Mouse (Mus musculus) cerebellum, adult 2 months (tissue): Measurements from ENCODE around the gene Cfd. TPM values are rescaled to one million over a fixed set of nuclear protein-coding genes. Genes with fewer than 3 reads are reported as not detected.

Experiments
- DNase-seq, 2 experiments: peaks; one replicate each; pipeline ENCODE4 v3.0.0; 2021
- H3K27ac ChIP-seq: fragments of 200-500 bp; 2 replicates; pipeline ENCODE4 v1.5.1; 2012; ENCODE audit warnings: low read length, control low read depth, inconsistent platforms; ENCODE audit not compliant: insufficient read depth
- H3K27me3 ChIP-seq: fragments of 200-500 bp; 2 replicates; pipeline ENCODE4 v1.6.1; 2012; ENCODE audit warnings: inconsistent platforms, mild to moderate bottlenecking, low read length, moderate library complexity; ENCODE audit not compliant: control insufficient read depth, insufficient read depth
- H3K4me1 ChIP-seq: fragments of 200-500 bp; 2 replicates; pipeline ENCODE4 v1.6.1; 2011; ENCODE audit warnings: low read length; ENCODE audit not compliant: control insufficient read depth, insufficient read depth
- H3K4me3 ChIP-seq: fragments of 200-500 bp; replicated peaks from 2 replicates; pipeline ENCODE3; 2011; ENCODE audit warnings: mild to moderate bottlenecking, low read depth, low read length, control low read depth; ENCODE audit not compliant: insufficient read depth
- CTCF ChIP-seq: fragments of 200-500 bp; IDR thresholded peaks from 2 replicates; pipeline ENCODE4 v1.5.1; 2011; ENCODE audit warnings: low read depth, mild to moderate bottlenecking, control low read depth, low read length, moderate library complexity, borderline replicate concordance; ENCODE audit not compliant: insufficient read depth
- POLR2A ChIP-seq: fragments of 200-500 bp; IDR thresholded peaks from 2 replicates; pipeline ENCODE4 v1.6.1; 2011; ENCODE audit warnings: low read length, control low read depth, borderline replicate concordance; ENCODE audit not compliant: insufficient read depth
- WGBS: fragments of 180-500 bp; shearing (Covaris S2); methylation state at CpG from one replicate; pipeline ENCODE4 v1.1.7; 2018; 5-methylcytosine and 5-hydroxymethylcytosine counted together
- polyA plus RNA-seq: library from polyadenylated mRNA; depleted of rRNA; stranded (reverse); fragments of >200 nt; gene quantifications from 2 replicates; pipeline ENCODE4 v1.2.3, GENCODE M21; 2012; rRNA removed

The Cfd gene
- polyA plus RNA-seq, 1 experiment, result 0.29 TPM

- Histone ChIP-seq H3K27me3 (no peaks in the 10 kb centered on the region), H3K27ac (no peak overlapping the region), H3K4me1 (peaks cover 54% of the 10 kb centered on the region), H3K4me3 (no peak overlapping the region)
- WGBS, result 3% methylated on average over 27 of the region's 27 CpGs
- peak; percentile 74 to 76 for DNase-seq
- TF ChIP-seq CTCF (no peak), POLR2A (no peak)
These were observed 46.3 kb downstream of the Cfd start for GRCm38 (mm10) chr10:79936911-79937441.

- WGBS, result 50% methylated on average over 11 of the region's 11 CpGs
- Histone ChIP-seq H3K4me1 (peaks cover 45% of the 10 kb centered on the region), H3K27ac (no peak overlapping the region), H3K27me3 (no peaks in the 10 kb centered on the region), H3K4me3 (no peak overlapping the region)
- no peak for DNase-seq
- TF ChIP-seq POLR2A, result no peak
- no peak for TF ChIP-seq CTCF
These were observed 47.3 kb downstream of the Cfd start for GRCm38 (mm10) chr10:79937775-79938526.

DNA sequence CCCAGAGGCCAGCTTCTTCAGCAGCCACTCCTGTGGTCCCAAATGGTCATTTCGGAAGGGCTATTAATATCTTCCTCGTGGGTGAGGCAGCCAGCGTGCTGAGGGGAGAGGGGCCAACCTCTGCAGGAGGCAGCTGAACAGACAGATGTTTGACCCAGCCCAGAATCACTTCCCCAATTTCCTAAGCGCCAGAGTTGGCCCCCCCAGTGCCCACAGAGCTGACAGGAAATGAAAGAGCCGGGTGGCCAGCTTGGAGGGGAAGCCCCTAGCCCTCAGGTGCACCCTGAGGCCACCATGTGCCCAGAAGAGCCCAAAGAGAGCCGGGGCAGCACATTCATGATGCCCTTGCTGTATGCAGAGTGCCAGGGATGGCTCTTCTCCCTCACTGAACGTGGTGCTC, 50.1 kb downstream of the Cfd start:
- Histone ChIP-seq H3K27me3 (no peaks in the 10 kb centered on the region), H3K4me1 (peaks cover 20% of the 10 kb centered on the region), H3K27ac (no peak overlapping the region), H3K4me3 (no peak overlapping the region)
- WGBS, result 43% methylated on average over 7 of the region's 7 CpGs
- no peak for DNase-seq
- no peak for TF ChIP-seq POLR2A
- TF ChIP-seq CTCF, result no peak

Other genes with a start within 250 kb of the Cfd start
- not detected in 2 replicates for gene Odf3l2, start 245.1 kb upstream of the Cfd start, polyA plus RNA-seq
- gene Madcam1, start 226.3 kb upstream of the Cfd start, polyA plus RNA-seq, result not detected in 2 replicates
- 93.3 and 95.4 TPM in 2 replicates for gene Tpgs1, start 221.5 kb upstream of the Cfd start, polyA plus RNA-seq
- gene Cdc34, start 208.7 kb upstream of the Cfd start, polyA plus RNA-seq, result 93.9 and 106 TPM in 2 replicates
- gene Gzmm, start 201.8 kb upstream of the Cfd start, polyA plus RNA-seq, result 2.3 and 2.8 TPM in 2 replicates
- 1,261 and 1,264 TPM in 2 replicates for gene Bsg, start 186.4 kb upstream of the Cfd start, polyA plus RNA-seq
- gene Hcn2, start 174.2 kb upstream of the Cfd start, polyA plus RNA-seq, result 227 and 270 TPM in 2 replicates
- 74.7 and 80.4 TPM in 2 replicates for gene Polrmt, start 144.3 kb upstream of the Cfd start, polyA plus RNA-seq
- gene Fgf22, start 135.8 kb upstream of the Cfd start, polyA plus RNA-seq, result 10.6 and 11.1 TPM in 2 replicates
- 126 and 127 TPM in 2 replicates for gene Rnf126, start 123.9 kb upstream of the Cfd start, polyA plus RNA-seq
- 2.2 and 2.5 TPM in 2 replicates for gene Fstl3, start 113.6 kb upstream of the Cfd start, polyA plus RNA-seq
- 0.16 and 0.19 TPM in 2 replicates for gene Prss57, start 99.9 kb upstream of the Cfd start, polyA plus RNA-seq
- 140 and 143 TPM in 2 replicates for gene Palm, start 97.3 kb upstream of the Cfd start, polyA plus RNA-seq
- gene Misp, start 69.9 kb upstream of the Cfd start, polyA plus RNA-seq, result 0.29 and 0.41 TPM in 2 replicates
- gene Ptbp1, start 36.4 kb upstream of the Cfd start, polyA plus RNA-seq, result 64.2 and 68.6 TPM in 2 replicates
- 2.4 and 2.5 TPM in 2 replicates for gene Prtn3, start 16.4 kb upstream of the Cfd start, polyA plus RNA-seq
- 46.0 and 49.3 TPM in 2 replicates for gene Plppr3, start 16.2 kb upstream of the Cfd start, polyA plus RNA-seq
- 0.15 TPM in 1 of 2 replicates, not detected in the other for gene Elane, start 4.6 kb upstream of the Cfd start, polyA plus RNA-seq
- 46.5 and 47.4 TPM in 2 replicates for gene Med16, start 18.1 kb downstream of the Cfd start, polyA plus RNA-seq
- gene Gm26602, start 20.0 kb downstream of the Cfd start, polyA plus RNA-seq, result not detected in 2 replicates
- 12.1 and 12.8 TPM in 2 replicates for gene Kiss1r, start 26.1 kb downstream of the Cfd start, polyA plus RNA-seq
- 156 and 162 TPM in 2 replicates for gene R3hdm4, start 30.4 kb downstream of the Cfd start, polyA plus RNA-seq
- gene Arid3a, start 36.2 kb downstream of the Cfd start, polyA plus RNA-seq, result 4.7 TPM in 2 replicates
- gene Wdr18, start 69.3 kb downstream of the Cfd start, polyA plus RNA-seq, result 56.2 and 57.4 TPM in 2 replicates
- 5.5 and 5.9 TPM in 2 replicates for gene Grin3b, start 79.9 kb downstream of the Cfd start, polyA plus RNA-seq
- gene Tmem259, start 93.5 kb downstream of the Cfd start, polyA plus RNA-seq, result 191 and 204 TPM in 2 replicates
- gene Cnn2, start 97.7 kb downstream of the Cfd start, polyA plus RNA-seq, result 8.2 and 9.3 TPM in 2 replicates
- gene Abca7, start 105.6 kb downstream of the Cfd start, polyA plus RNA-seq, result 31.1 and 32.4 TPM in 2 replicates
- 2.2 and 2.7 TPM in 2 replicates for gene Arhgap45, start 125.8 kb downstream of the Cfd start, polyA plus RNA-seq
- gene Polr2e, start 148.9 kb downstream of the Cfd start, polyA plus RNA-seq, result 224 and 231 TPM in 2 replicates
- gene Gpx4, start 156.3 kb downstream of the Cfd start, polyA plus RNA-seq, result 888 and 964 TPM in 2 replicates
- gene Sbno2, start 214.7 kb downstream of the Cfd start, polyA plus RNA-seq, result 25.4 and 28.9 TPM in 2 replicates
- 110 and 112 TPM in 2 replicates for gene Stk11, start 224.9 kb downstream of the Cfd start, polyA plus RNA-seq
- 736 and 758 TPM in 2 replicates for gene Atp5d, start 247.8 kb downstream of the Cfd start, polyA plus RNA-seq
- gene Cbarp, start 250.0 kb downstream of the Cfd start, polyA plus RNA-seq, result 147 and 151 TPM in 2 replicates